Mouse (Mus musculus) spleen, adult 2 months (tissue): ENCODE results near the gene Las1l. TPM values are rescaled to one million over a fixed set of nuclear protein-coding genes. Genes with fewer than 3 reads are reported as not detected.

Source experiments
- DNase-seq, 2 experiments: peaks; one replicate each; pipeline versions ENCODE4 v3.0.0 to v3.0.0-alpha.2; 2012 to 2021; ENCODE audit warnings: low spot score in 2 of 2, low read depth in 1 of 2
- H3K27ac ChIP-seq: fragments of 200-500 bp; 2 replicates; pipeline ENCODE4 v1.5.1; 2012; ENCODE audit warnings: low read length, inconsistent platforms; ENCODE audit not compliant: insufficient read depth
- H3K27me3 ChIP-seq: fragments of 200-500 bp; 2 replicates; pipeline ENCODE4 v1.6.1; 2012; ENCODE audit warnings: mild to moderate bottlenecking, moderate library complexity, low read length, inconsistent platforms; ENCODE audit not compliant: control insufficient read depth, insufficient read depth
- H3K36me3 ChIP-seq: fragments of 200-500 bp; 2 replicates; pipeline ENCODE4 v1.6.1; 2012; ENCODE audit warnings: mild to moderate bottlenecking, low read length, inconsistent platforms; ENCODE audit not compliant: control insufficient read depth, insufficient read depth
- H3K4me1 ChIP-seq: fragments of 200-500 bp; 2 replicates; pipeline ENCODE4 v1.6.1; 2011; ENCODE audit warnings: inconsistent platforms; ENCODE audit not compliant: control insufficient read depth, insufficient read depth, insufficient read length
- H3K4me3 ChIP-seq: fragments of 200-500 bp; 2 replicates; pipeline ENCODE4 v1.5.1; 2011; ENCODE audit warnings: mild to moderate bottlenecking, inconsistent platforms; ENCODE audit not compliant: insufficient read depth, insufficient read length; ENCODE audit errors: extremely low read depth
- CTCF ChIP-seq: fragments of 200-500 bp; IDR thresholded peaks from 2 replicates; pipeline ENCODE4 v1.5.1; 2011; ENCODE audit warnings: mild to moderate bottlenecking, inconsistent platforms; ENCODE audit not compliant: insufficient read depth, insufficient read length, insufficient replicate concordance; ENCODE audit errors: extremely low read depth
- POLR2A ChIP-seq: fragments of 200-500 bp; IDR thresholded peaks from 2 replicates; pipeline ENCODE4 v1.6.1; 2011; ENCODE audit warnings: low read depth, low read length, inconsistent platforms
- whole genome bisulfite sequencing: fragments of 180-500 bp; shearing (Covaris S2); methylation state at CpG from one replicate; pipeline ENCODE4 v1.1.7; 2018; 5-methylcytosine and 5-hydroxymethylcytosine counted together
- polyA plus RNA-seq: library from polyadenylated mRNA; depleted of rRNA; stranded (reverse); fragments of >200 nt; gene quantifications from 2 replicates; pipeline ENCODE4 v1.2.3, GENCODE M21; 2012; rRNA removed

Gene Las1l
- polyA plus RNA-seq, 1 experiment = 9.3 TPM

GRCm38 (mm10) chrX:95935481-95935880 lies 21.3 kb downstream of the Las1l start:
- TF ChIP-seq POLR2A (no peak), CTCF (no peak)
- Histone ChIP-seq H3K27ac (no peak overlapping the region), H3K27me3 (no peaks in the 10 kb centered on the region), H3K4me3 (no peak overlapping the region), H3K4me1 (no peaks in the 10 kb centered on the region), H3K36me3 (peaks cover 10% of the 10 kb centered on the region)
- DNase-seq = no peak
- WGBS = 96% methylated on average over 2 of the region's 2 CpGs

GRCm38 (mm10) chrX:95902716-95903115 lies 54.0 kb downstream of the Las1l start:
- Histone ChIP-seq H3K27ac (no peak overlapping the region), H3K27me3 (no peaks in the 10 kb centered on the region), H3K36me3 (no peaks in the 10 kb centered on the region), H3K4me1 (no peaks in the 10 kb centered on the region), H3K4me3 (no peak overlapping the region)
- 82% methylated on average over 3 of the region's 3 CpGs for WGBS
- no peak for TF ChIP-seq POLR2A
- no peak for TF ChIP-seq CTCF
- DNase-seq = no peak

Other genes with a start within 250 kb of the Las1l start
- gene Zc3h12b, start 245.3 kb downstream of the Las1l start, polyA plus RNA-seq = 0.21 and 0.46 TPM in 2 replicates
- 147 and 159 TPM in 2 replicates for gene Msn, start 139.1 kb upstream of the Las1l start, polyA plus RNA-seq